Comparison of ENCODE assay signal across 7 mouse cellular contexts in genomic region chr12:3855762-3856501, GRCm38 (mm10). TPM values are rescaled to one million over a fixed set of nuclear protein-coding genes. Genes with fewer than 3 reads are reported as not detected.
DNase-seq lines count a peak whose midpoint lies in the region; ATAC-seq and TF ChIP-seq lines count a peak whose summit lies in the region.

No protein-coding gene starts in this region.

- 73% methylated on average over 7 of the region's 7 CpGs for WGBS in forebrain, embryonic 15.5 days
- 60% methylated on average over 7 of the region's 7 CpGs for WGBS in hindbrain, embryonic 12.5 days
- 58% methylated on average over 7 of the region's 7 CpGs for whole genome bisulfite sequencing in limb, embryonic 11.5 days
- 70% methylated on average over 7 of the region's 7 CpGs for WGBS in midbrain, embryonic 12.5 days

- no peak; the same call in 1 of the 2 replicates for ATAC-seq in forebrain, embryonic 15.5 days (replicated peaks)
- ATAC-seq in hindbrain, embryonic 12.5 days (ENCODE audit: low FRiP score): no peak
- ATAC-seq in limb, embryonic 11.5 days (ENCODE audit: insufficient number of reproducible peaks, low FRiP score, low TSS enrichment, low read depth): no peak
- 0 out of 2 replicates have a peak, but pooled peaks have one; percentile 16 for ATAC-seq in midbrain, embryonic 12.5 days (ENCODE audit: low FRiP score, low read depth)

- peak; percentile 79 for DNase-seq in MEL (ENCODE audit: low read depth, low spot score)
- peak; percentile 61 for DNase-seq in adrenal gland, postnatal 25 days
- no peak for DNase-seq in limb, embryonic 11.5 days (ENCODE audit: low spot score)
- DNase-seq in splenic B cell, adult 2 months (ENCODE audit: low read depth, low spot score): peak; percentile 50

- peak; percentile 23 to 65; a peak in 3 of 4 replicates for TF ChIP-seq EP300 in MEL (IDR thresholded peaks at IDR 0.05; ENCODE audit: low read depth in 1 of 2, low read length in 2 of 2)

- H3K4me1 ChIP-seq in MEL (ENCODE audit: control insufficient read depth in 1 of 2, insufficient read depth in 2 of 2, low read length in 2 of 2): peaks cover 25 to 33% of the 10 kb centered on the region in 2 experiments
- H3K4me1 ChIP-seq in forebrain, embryonic 15.5 days: peaks cover 5% of the 10 kb centered on the region; the same call in 1 of the 2 replicates
- H3K4me1 ChIP-seq in hindbrain, embryonic 12.5 days: peaks cover 11% of the 10 kb centered on the region; the same call in 1 of the 2 replicates
- peaks cover 19% of the 10 kb centered on the region for H3K4me1 ChIP-seq in limb, embryonic 11.5 days (ENCODE audit: control insufficient read depth, insufficient read depth, low read length)
- peaks cover 3% of the 10 kb centered on the region; the same call in 1 of the 2 replicates for H3K4me1 ChIP-seq in midbrain, embryonic 12.5 days

- no peak for TF ChIP-seq POLR2A in MEL (IDR thresholded peaks at IDR 0.05; ENCODE audit: control insufficient read depth in 1 of 2, insufficient read depth in 1 of 2, low read depth in 1 of 2, low read length in 2 of 2, poor library complexity in 1 of 2)

- no peaks in the 10 kb centered on the region for H3K9me3 ChIP-seq in MEL (replicated peaks; ENCODE audit: insufficient read depth, low read length)
- H3K9me3 ChIP-seq in forebrain, embryonic 15.5 days: no peaks in the 10 kb centered on the region
- no peaks in the 10 kb centered on the region for H3K9me3 ChIP-seq in hindbrain, embryonic 12.5 days (replicated peaks)
- H3K9me3 ChIP-seq in limb, embryonic 11.5 days (ENCODE audit: control insufficient read depth, low read length): no peaks in the 10 kb centered on the region
- no peaks in the 10 kb centered on the region for H3K9me3 ChIP-seq in midbrain, embryonic 12.5 days

- H3K9ac ChIP-seq in MEL (ENCODE audit: control insufficient read depth, low read depth, low read length, poor library complexity, severe bottlenecking): peak overlapping the region; percentile 63
- H3K9ac ChIP-seq in forebrain, embryonic 15.5 days (replicated peaks): no peak overlapping the region
- 0 out of 2 replicates have a peak overlapping the region, but pooled peaks have one; percentile 3 for H3K9ac ChIP-seq in hindbrain, embryonic 12.5 days
- H3K9ac ChIP-seq in limb, embryonic 11.5 days (ENCODE audit: low read length): no peak overlapping the region
- H3K9ac ChIP-seq in midbrain, embryonic 12.5 days (replicated peaks): no peak overlapping the region

- H3K36me3 ChIP-seq in MEL (ENCODE audit: control insufficient read depth in 1 of 2, insufficient read depth in 2 of 2, low read length in 2 of 2): peaks cover 5 to 29% of the 10 kb centered on the region in 2 experiments; a peak in 3 of 4 replicates
- 0 out of 2 replicates have a peak, but pooled peaks cover 6% of the 10 kb centered on the region for H3K36me3 ChIP-seq in forebrain, embryonic 15.5 days
- peaks cover 13% of the 10 kb centered on the region; the same call in 1 of the 2 replicates for H3K36me3 ChIP-seq in hindbrain, embryonic 12.5 days
- peaks cover 5% of the 10 kb centered on the region; the same call in 1 of the 2 replicates for H3K36me3 ChIP-seq in limb, embryonic 11.5 days (ENCODE audit: control insufficient read depth, insufficient read depth, low read length)
- H3K36me3 ChIP-seq in midbrain, embryonic 12.5 days: peaks cover 10% of the 10 kb centered on the region; the same call in 1 of the 2 replicates
- H3K36me3 ChIP-seq in splenic B cell, adult 2 months (ENCODE audit: control insufficient read depth, insufficient read depth, low read length, poor library complexity, severe bottlenecking): no peaks in the 10 kb centered on the region

- no peak for TF ChIP-seq CTCF in MEL (IDR thresholded peaks at IDR 0.05 in 2 of 3, conservative IDR thresholded peaks at IDR 0.05 in 1 of 3; ENCODE audit: control insufficient read depth in 1 of 3, insufficient read depth in 1 of 3, low read depth in 2 of 3, low read length in 3 of 3, poor library complexity in 1 of 3, severe bottlenecking in 1 of 3)

- H3K4me3 ChIP-seq in MEL (ENCODE audit: control insufficient read depth in 1 of 2, insufficient read depth in 1 of 2, low read depth in 2 of 2, low read length in 2 of 2): 0 out of 4 replicates have a peak overlapping the region, but pooled peaks of 1 of the 2 experiments have one; percentile 20
- H3K4me3 ChIP-seq in forebrain, embryonic 15.5 days: no peak overlapping the region
- H3K4me3 ChIP-seq in hindbrain, embryonic 12.5 days: no peak overlapping the region
- no peak overlapping the region for H3K4me3 ChIP-seq in limb, embryonic 11.5 days (ENCODE audit: low read depth, low read length)
- no peak overlapping the region for H3K4me3 ChIP-seq in midbrain, embryonic 12.5 days

- H3K4me2 ChIP-seq in forebrain, embryonic 15.5 days (replicated peaks): no peak overlapping the region
- H3K4me2 ChIP-seq in hindbrain, embryonic 12.5 days (replicated peaks): no peak overlapping the region
- H3K4me2 ChIP-seq in limb, embryonic 11.5 days (ENCODE audit: low read depth, severe bottlenecking): no peak overlapping the region
- no peak overlapping the region for H3K4me2 ChIP-seq in midbrain, embryonic 12.5 days (replicated peaks)

- peak overlapping the region; percentile 93 for H3K27ac ChIP-seq in MEL (ENCODE audit: control insufficient read depth, low read depth, low read length)
- H3K27ac ChIP-seq in forebrain, embryonic 15.5 days (replicated peaks): peak overlapping the region; percentile 27; the same call in 1 of the 2 replicates
- no peak overlapping the region for H3K27ac ChIP-seq in hindbrain, embryonic 12.5 days
- H3K27ac ChIP-seq in limb, embryonic 11.5 days (replicated peaks; ENCODE audit: low read depth, low read length): 0 out of 2 replicates have a peak overlapping the region, but pooled peaks have one; percentile 36
- no peak overlapping the region for H3K27ac ChIP-seq in midbrain, embryonic 12.5 days (replicated peaks)

- H3K79me2 ChIP-seq in MEL (ENCODE audit: control insufficient read depth, insufficient read depth, low read length, poor library complexity): peaks cover 2% of the 10 kb centered on the region; the same call in 1 of the 2 replicates

- no peaks in the 10 kb centered on the region for H3K27me3 ChIP-seq in MEL (ENCODE audit: control insufficient read depth in 1 of 2, insufficient read depth in 2 of 2, low read length in 2 of 2)
- no peaks in the 10 kb centered on the region for H3K27me3 ChIP-seq in forebrain, embryonic 15.5 days
- no peaks in the 10 kb centered on the region for H3K27me3 ChIP-seq in hindbrain, embryonic 12.5 days
- no peaks in the 10 kb centered on the region for H3K27me3 ChIP-seq in limb, embryonic 11.5 days (ENCODE audit: control insufficient read depth, insufficient read depth, low read length)
- no peaks in the 10 kb centered on the region for H3K27me3 ChIP-seq in midbrain, embryonic 12.5 days
- H3K27me3 ChIP-seq in splenic B cell, adult 2 months (ENCODE audit: control insufficient read depth, insufficient read depth, low read length, poor library complexity, severe bottlenecking): no peaks in the 10 kb centered on the region

- no peak for TF ChIP-seq RAD21 in MEL (IDR thresholded peaks at IDR 0.05; ENCODE audit: low read depth, low read length)

TF ChIP-seq in MEL, 35 proteins besides CTCF, POLR2A, EP300 and RAD21:
- TF ChIP-seq ETS1 (IDR thresholded peaks at IDR 0.05; ENCODE audit: low read depth, low read length) (peak; percentile 92), ELF1 (IDR thresholded peaks at IDR 0.05; ENCODE audit: low read depth, low read length) (peak; percentile 57; the same call in 1 of the 2 replicates), ZNF384 (IDR thresholded peaks at IDR 0.05; ENCODE audit: low read depth, low read length) (no peak), MAZ (IDR thresholded peaks at IDR 0.05; ENCODE audit: low read depth, low read length) (peak; percentile 75; the same call in 1 of the 2 replicates), ZMIZ1 (IDR thresholded peaks at IDR 0.05; ENCODE audit: low read depth, low read length) (no peak), KAT2A (conservative IDR thresholded peaks at IDR 0.05; ENCODE audit: low read depth, low read length) (no peak), SMC3 (IDR thresholded peaks at IDR 0.05; ENCODE audit: low read depth, low read length) (no peak), ZKSCAN1 (IDR thresholded peaks at IDR 0.05; ENCODE audit: low read depth, low read length) (no peak), SIN3A (IDR thresholded peaks at IDR 0.05; ENCODE audit: low read length) (peak; percentile 59), TAL1 (IDR thresholded peaks at IDR 0.05; ENCODE audit: low read length) (no peak), MAFK (IDR thresholded peaks at IDR 0.05; ENCODE audit: borderline replicate concordance, low read depth, low read length) (no peak), TCF12 (IDR thresholded peaks at IDR 0.05; ENCODE audit: low read depth, low read length) (no peak), E2F4 (IDR thresholded peaks at IDR 0.05; ENCODE audit: borderline replicate concordance, low read depth, low read length) (peak; percentile 74; the same call in 1 of the 2 replicates), BHLHE40 (IDR thresholded peaks at IDR 0.05; ENCODE audit: borderline replicate concordance, low read depth, low read length) (peak; percentile 47), NELFE (IDR thresholded peaks at IDR 0.05; ENCODE audit: low read depth, low read length) (no peak), JUND (IDR thresholded peaks at IDR 0.05; ENCODE audit: low read depth, low read length) (no peak), MYB (IDR thresholded peaks at IDR 0.05; ENCODE audit: low read depth, low read length) (no peak), MXI1 (IDR thresholded peaks at IDR 0.05; ENCODE audit: low read depth, low read length) (peak; percentile 36; the same call in 1 of the 2 replicates), RCOR1 (IDR thresholded peaks at IDR 0.05; ENCODE audit: low read depth, low read length) (0 out of 2 replicates have a peak, but pooled peaks have one; percentile 12), MEF2A (IDR thresholded peaks at IDR 0.05; ENCODE audit: extremely low read depth, insufficient replicate concordance, low read depth, low read length, poor library complexity, severe bottlenecking) (peak; percentile 99)

RNA-seq across cellular contexts. Expression of gene Dnmt3a, which starts 50.1 kb away (rescaled TPM):
- total RNA-seq in MEL (2012; rRNA removed): 15.4 and 15.9 TPM in 2 replicates
- 10 to 100 TPM in 1 of 2 experiments, not detected in 1; 34.4 TPM for polyA plus RNA-seq in MEL (2012; ENCODE audit: insufficient read depth in 1 of 2, insufficient read length in 2 of 2, low read depth in 1 of 2, low replicate concordance in 2 of 2, missing spikeins in 1 of 2)
- 62.9 and 86.0 TPM in 2 replicates for total RNA-seq in adrenal gland, postnatal 25 days (2021)
- polyA plus RNA-seq in forebrain, embryonic 15.5 days (2015; fragmentation: Nextera tagmentation; extraction: Ambion mirVana): 90.4 and 95.4 TPM in 2 replicates
- polyA plus RNA-seq in hindbrain, embryonic 12.5 days (2016; fragmentation: Nextera tagmentation; extraction: Ambion mirVana): 166 and 180 TPM in 2 replicates
- polyA plus RNA-seq in limb, embryonic 11.5 days (2014; fragmentation: Nextera tagmentation; extraction: Ambion mirVana): 158 and 179 TPM in 2 replicates
- polyA plus RNA-seq in midbrain, embryonic 12.5 days (2016; fragmentation: Nextera tagmentation; extraction: Ambion mirVana): 137 and 143 TPM in 2 replicates

Comparison
In these comparisons a context has a peak if more than half of its experiments do, and no peak if none do; other contexts are left out.
1. H3K27ac ChIP-seq: peak in MEL (single experiment), forebrain, embryonic 15.5 days (single experiment) and limb, embryonic 11.5 days (single experiment); none in hindbrain, embryonic 12.5 days (single experiment) and midbrain, embryonic 12.5 days (single experiment).
2. H3K9ac ChIP-seq: peak in MEL (single experiment) and hindbrain, embryonic 12.5 days (single experiment); none in forebrain, embryonic 15.5 days (single experiment), limb, embryonic 11.5 days (single experiment) and midbrain, embryonic 12.5 days (single experiment).